Mouse (Mus musculus) retina, embryonic 14.5 days (tissue): ENCODE data around the gene Exoc4.
A peak's percentile ranks its signal among the peaks of the same experiment; 100 is the strongest.

Experiments
- DNase-seq: peaks from one replicate; pipeline ENCODE4 v3.0.0-alpha.2; 2015; ENCODE audit warnings: low spot score

The Exoc4 gene

DNA sequence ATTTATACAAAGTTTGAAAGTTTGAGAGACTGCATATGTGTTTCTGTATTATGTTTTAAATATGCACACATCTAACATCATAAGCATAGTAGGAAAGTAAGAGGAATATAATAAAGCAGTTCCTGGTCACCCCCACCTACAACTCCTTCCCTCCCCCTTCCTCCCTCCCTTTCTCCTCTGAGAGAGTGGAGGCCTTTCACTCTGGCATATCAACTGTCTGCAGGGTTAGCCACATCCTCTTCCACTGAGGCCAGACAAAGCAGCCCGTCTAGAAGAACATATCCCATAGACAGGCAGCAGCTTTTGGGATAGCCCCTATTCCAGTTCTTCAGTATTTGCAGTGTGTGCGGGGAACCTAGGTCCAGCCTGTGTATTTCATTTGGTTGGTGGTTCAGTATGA lies 382.2 kb downstream of the Exoc4 start:
- no peak for DNase-seq

DNA sequence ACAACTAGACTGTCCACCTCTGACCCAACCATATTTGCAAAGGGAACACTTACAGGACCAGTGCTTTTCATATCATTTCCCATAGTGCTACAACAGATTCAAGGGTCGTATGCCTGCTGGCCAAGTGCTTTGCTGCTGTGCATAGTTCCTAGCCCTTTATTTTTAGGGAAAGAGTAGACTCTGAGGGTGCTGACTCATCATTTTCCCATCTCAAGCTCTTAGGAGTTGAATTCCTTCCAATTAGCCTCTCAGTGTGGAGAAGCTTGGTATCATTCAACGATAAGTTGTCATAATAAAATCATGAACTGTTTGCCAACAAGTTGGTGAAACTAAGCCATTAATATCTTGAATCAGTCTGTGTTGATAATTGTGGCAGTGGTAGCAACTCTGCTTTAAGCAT lies 388.3 kb downstream of the Exoc4 start:
- DNase-seq: no peak

DNA sequence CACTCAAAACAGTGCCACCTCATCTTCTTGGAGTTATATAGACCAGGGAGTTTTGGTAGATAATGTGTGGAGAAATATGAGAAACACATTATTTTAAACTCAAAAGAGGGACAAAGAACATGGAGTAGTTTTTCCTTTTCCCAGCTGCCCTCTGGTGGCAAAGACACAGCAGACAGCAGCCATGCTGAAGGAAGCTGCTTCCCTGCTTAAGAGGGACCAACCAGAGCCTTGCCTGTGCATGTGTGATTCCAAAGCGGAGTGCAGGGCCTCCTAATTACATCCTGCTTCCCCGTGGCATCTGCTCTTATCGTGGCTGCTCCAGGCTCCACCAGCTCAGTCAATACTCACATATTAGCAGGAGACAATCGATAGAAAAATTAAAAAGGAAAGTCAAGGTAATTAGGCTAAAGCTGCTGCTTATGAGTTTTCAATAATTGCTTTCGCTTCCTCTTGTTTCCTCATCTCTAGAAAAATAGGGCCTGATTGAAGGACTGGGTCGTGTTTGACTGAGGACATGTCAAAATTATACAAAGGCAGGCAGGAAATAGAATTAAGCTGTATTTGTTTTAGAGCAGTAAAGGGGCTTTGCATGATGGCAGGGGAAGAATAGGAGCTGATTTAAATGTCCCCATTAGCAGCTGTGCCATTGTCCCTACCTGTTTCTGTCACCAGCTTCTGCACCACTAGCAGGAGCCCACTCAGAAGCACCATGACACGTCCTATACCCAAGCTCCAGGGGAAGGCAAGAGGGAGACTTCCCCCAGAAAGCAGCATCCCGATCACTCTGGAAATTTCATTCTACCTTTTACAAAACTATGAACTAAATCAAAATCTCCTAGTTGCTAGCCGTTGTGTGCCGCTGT lies 433.1 kb downstream of the Exoc4 start:
- peak; percentile 75 for DNase-seq

DNA sequence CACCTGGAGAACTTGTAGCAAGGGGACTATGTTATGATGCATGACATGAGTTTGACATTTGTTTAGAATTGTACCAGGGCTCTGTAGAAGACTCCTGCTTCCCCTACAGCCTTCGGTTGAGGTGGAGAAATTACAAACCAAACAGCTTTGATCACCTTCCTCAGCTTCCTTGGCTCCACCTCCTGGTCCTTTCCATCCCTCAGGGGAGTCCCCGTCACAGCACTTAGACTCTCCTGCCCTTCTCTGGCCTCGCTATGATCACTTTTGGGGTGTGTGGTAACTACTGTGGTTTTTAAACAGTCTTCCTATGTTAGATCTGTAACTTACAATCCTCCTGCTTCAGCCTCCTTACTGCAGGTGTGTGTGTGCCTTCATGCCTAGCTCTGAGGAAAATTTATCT lies 434.6 kb downstream of the Exoc4 start:
- no peak for DNase-seq

DNA sequence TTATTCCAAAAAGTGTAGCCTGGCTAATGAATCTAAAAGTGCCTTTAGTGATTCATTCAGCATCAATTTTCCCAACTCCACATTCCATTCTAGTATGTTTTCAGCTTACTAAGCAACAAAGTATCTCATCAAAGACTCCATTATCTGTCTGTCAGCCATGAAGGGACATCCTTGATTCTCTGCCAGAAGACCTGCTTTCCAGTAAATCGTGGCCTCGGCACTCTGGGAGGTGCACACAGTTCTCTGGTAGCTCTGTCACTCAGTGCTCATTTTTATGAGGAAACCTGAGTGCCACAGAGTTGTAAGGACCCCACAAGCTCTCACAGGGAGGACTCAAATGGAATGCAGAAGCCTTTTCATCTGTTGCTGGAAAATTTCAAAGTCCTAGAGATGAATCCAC lies 436.4 kb downstream of the Exoc4 start:
- DNase-seq: no peak

DNA sequence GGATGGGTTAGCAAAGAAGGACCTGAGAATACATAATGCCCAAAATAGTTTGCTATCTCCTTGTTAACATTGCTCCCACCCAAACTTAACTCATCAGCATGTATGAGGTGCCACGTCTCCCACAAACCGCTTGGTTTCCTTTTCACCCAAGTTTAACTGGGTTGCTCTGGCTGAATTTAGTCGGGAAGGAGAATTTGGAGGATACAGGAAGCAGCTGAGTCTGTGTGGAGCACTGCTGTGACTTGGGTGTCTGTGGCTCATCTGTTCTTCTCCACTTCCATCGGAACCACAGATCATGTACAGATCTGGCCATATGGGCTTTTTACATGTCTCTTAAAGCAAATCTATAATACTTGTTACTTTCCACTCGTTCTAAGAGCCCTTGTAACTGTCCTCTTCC lies 441.7 kb downstream of the Exoc4 start:
- no peak for DNase-seq

DNA sequence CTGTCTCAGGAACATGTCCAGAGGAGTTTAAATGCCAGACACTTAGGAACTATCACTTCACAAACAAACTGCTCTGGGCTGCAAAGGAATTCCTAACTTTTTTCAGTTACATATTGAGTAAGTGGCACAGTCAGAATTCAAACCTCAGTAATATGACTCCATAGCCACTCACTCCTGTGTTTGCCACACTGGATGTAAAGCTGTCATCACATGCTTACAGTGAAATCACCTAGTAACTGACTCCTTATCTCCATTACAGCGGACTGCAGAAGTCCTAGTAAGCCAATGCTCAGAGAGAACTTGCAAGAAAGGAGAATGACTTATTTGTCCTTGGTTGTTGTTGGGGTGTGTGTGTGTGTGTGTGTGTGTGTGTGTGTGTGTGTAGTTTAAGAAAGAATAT lies 448.1 kb downstream of the Exoc4 start:
- DNase-seq: no peak

DNA sequence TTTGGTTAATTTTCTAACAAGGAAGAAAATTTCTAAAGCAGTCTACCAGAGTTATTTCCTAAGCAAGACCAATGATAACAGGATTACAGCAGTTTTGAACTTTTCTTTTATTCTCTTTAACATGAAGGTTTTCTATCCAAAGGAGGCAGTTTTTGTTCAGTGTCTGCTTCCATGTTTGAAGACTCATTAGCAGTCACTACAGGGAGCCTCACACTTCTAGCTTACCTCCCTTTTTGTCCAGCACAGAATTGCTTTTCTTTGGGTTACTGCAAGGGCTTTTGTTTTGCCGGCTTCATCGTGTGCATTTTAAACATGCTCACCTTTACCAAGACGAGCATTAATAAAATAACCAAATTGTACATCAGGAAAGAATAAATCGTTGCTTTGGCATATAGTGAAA lies 460.0 kb downstream of the Exoc4 start:
- no peak for DNase-seq

DNA sequence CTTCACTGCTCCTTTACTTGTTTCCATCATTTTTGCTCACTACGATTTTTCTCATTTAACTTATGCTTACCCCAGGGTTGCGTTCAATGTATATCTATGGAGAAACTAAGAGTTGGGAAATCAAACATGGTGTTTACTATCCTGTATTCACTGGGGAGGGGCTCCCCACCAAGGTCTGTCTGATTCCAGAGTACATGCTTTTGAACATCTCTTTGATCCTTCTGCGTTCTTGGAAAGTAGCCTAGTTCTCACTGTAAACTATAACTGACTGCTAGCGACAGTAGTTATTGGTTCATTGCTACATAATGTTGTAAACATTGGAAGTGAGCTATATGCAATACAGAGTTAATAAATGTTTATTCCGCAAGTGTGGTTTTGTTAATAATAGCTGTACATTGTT lies 460.5 kb downstream of the Exoc4 start:
- no peak for DNase-seq

DNA sequence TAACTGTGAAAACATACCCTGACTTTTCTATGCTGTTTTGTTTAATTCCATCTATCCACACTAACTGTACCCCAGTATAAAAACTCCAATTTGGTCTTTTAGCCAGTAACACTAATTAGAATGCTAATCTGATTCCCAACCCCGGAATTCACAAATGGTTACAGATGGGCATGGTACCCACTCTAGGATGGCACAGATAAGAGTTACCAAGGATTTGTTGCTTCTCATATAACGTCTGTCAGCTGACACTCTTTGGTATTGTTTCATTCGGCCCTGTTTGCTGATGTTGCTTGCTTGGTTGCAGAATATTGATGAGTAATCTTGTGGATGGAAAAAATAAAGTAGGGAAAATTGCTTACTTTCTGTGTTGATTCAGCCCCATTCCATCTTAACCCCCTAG lies 462.9 kb downstream of the Exoc4 start:
- DNase-seq: no peak

DNA sequence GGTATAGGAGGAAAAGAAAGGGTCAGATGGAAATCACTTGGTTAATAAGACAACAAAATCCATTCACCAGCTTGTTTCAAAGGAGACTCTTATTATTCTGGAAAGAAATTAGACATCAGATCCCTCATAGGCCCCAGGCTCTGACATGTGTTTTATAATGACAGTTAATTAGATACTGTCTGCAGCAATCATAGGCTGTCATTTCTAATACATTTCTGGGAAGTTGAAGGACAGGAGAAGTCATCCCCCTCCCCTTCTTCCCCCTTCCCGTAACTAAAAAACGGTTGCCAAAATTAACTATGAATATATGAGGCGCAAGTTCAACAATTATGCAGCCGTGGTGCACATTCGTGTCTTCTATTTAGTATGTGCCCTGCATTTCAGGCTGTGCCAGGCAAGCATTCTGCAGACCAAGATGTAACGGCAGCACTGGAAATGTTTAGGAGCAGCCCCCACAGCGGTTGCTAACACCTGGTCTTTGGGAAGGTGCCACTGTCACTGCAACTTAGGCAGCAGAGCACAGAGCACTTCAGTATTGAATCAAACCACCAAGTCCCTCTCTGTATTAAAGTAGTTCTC lies 463.7 kb downstream of the Exoc4 start:
- DNase-seq: peak; percentile 64

DNA sequence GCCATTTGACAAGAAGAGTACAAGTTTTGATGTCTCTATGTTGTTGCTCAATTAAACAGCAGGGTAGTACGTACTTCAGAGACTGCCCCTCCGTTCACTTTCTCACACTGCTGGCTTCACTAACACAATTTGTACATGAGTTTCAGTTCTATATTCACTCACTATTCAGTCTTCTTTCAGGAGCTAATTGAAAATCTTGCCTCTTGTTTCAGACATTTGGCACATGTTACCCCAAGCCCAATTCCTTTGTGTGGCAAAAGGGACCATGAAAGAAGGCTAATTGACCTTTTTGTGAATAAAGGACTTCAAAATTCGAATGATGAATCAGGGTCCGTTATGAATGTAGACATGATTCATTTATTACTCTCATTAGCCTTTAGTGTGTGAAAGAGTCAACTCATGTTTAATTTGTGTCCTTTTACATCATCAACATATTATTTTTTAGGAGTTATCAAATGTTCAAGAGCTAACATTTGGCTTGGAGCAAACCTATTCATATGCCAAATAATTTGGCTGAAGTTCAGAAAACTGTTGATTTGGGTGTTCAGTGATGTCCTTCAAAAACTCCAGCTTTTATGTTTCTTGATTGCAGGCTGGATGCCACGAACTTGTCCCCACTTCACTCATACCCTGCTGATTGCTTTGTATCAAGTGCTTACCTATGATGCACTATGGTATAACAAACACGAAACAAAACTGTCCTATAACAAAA lies 467.5 kb downstream of the Exoc4 start:
- DNase-seq: no peak

DNA sequence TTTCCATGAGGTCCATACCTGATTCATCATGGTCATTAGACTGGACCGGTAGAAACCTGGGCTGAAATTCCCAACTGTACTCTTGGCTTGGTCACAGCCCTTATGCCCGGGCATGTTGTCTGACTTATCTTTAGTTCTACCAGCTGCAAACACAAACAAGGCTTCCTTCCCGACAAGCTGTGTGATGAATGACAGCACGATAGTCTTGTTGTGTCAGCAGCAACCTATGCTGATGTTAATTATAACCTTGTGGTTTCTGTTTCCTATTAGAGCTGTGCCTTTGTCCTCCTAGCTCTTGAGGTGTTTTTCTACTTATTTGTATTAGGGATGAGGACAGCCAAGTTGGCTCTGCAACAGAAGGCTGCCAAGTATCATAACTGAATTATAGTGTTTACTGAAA lies 472.3 kb downstream of the Exoc4 start:
- DNase-seq: no peak

DNA sequence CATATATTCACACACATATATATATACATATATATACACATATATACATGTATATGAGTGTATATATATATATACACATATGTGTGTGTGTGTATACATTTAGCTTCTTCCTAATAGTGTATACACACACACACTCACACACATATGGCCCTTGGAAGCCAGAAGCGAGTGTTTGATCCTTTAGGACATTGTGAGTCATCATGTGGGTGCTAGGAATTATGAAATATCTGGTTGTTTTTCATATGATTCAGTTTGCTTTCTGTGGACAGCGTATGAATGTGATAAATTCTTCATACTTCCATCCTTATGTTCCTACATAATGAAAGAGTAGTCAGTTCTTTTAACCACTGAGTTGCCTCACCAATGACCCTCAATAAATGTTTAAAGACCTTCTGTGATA lies 473.9 kb downstream of the Exoc4 start:
- DNase-seq: no peak

DNA sequence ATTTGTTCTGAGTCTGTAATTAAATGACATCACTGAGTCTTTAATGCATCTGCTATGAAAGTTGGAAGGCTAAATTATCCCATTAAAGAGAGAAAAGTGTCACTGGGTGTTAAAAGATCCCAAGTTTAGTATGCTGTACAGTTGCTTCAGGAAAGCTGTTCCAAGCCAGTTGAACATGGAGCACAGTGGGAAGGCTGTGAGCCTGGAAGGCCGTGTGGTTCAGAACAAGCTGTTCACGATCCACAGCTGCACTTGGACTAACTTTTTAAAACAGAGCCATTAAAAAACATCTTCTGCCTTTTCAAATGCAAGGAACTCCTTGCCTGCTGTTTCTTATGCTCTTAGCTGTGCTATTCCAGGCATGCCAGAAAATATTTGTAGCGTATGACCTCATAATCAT lies 475.7 kb downstream of the Exoc4 start:
- DNase-seq: no peak

DNA sequence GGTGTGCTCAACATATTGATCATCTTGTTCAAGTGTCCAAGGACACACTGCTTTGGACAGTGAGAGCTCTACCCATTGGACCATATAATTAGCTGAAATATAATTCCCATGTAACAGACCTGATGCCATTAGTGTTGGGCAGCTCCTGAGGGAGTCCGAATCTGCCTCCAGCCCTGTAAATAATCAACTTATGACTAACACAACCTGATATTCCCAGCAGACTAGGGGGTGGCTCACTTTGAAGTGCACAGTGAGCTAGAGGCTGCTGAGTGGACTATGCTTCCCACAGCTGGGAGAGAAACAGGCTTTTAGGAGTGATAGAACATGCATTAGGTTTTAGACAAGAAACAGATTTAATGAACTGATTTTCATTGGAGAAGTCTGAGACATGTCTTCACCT lies 478.4 kb downstream of the Exoc4 start:
- peak; percentile 17 for DNase-seq

DNA sequence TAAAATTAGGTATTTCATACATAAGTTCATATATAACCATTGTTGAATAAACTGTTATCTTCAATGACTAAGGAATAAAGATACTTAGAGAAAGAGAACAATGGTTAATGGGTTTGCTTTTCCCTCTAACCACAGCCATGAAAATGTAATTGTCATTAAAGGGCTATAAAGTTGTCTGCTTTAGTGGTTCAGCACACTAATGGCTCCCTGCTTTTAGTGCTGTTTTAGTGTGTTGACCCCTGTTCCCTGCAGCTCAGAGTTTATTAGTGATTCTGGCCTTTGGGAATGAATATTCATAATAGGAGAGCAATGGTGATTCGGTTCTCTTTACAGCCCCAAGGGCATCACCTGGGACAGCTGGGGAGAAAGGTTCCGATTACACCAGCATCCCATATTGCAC lies 483.3 kb downstream of the Exoc4 start:
- DNase-seq: no peak

DNA sequence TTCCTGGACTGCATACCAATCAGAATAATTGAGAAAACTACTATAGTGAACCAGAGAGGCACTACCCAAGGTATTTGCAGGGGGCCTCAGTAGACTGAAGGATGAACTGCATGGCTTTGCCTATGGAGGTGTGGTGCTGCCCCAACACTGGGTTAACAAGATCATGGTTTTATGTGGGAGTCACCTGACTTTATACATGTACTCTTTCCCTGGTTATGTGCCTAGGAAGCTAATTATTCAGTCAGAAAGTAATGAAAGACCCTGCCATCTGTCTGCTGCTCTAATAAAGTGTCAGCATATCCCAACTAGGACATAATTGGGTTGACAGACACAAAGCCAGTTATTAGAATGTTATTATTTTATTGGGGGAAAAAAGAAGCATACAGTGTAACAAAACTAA lies 484.7 kb downstream of the Exoc4 start:
- DNase-seq: no peak

DNA sequence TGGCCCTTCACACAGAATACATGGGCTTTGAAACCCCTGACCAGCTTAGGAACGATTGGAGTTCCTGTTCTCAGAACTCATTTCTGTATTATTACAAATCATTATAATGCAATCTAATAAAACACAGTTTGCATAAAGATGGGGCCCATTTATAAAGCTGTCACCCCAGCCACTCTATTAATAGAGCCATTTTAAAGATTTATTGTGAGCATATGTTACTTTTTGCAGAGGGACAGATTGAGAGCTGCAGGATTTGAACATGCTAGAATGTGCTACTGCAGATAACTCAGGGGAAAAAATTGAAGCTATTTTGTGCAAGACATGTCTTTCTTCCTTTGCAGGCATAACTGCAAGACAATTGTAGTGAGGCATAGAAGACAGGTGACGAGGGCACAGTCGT lies 485.1 kb downstream of the Exoc4 start:
- no peak for DNase-seq

DNA sequence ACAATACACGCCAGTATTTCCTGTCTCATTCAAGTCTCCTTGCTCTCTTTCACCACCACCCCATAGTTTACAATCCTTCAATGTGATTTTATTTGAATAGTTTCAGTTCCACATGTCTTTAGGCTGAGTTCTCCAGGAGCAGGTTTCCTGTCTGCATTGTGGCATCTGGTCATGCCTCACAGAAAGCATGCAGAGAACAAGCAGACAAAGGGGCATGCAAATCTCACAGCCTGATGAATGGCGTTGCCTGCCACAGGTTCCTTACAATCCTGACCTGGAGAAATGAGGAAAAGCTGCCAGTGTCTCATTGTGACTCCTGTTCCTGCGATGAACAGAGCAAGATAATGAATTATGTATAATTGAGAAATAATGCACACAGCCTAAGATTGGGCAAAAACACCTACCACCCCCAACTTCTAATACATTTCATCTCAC lies 490.0 kb downstream of the Exoc4 start:
- DNase-seq: peak; percentile 37

DNA sequence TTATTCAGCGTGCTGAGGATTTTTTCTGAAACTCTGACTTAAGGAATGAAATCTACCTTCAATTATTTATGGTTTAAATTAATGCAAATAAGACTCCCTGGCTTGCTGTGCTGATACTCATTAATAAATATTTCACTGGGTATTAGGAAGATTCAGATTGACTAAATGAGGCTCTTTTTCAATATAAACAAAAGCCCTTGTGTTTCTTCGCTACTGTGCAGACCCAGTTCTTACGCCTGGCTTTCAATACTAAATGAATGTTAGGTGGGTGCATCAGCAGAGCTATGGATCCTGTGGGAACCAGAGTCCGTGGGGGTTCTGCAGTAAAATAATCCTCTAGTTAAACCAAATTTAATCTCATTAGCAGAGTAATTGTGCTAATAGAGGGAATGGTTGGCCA lies 490.4 kb downstream of the Exoc4 start:
- peak; percentile 37 for DNase-seq

DNA sequence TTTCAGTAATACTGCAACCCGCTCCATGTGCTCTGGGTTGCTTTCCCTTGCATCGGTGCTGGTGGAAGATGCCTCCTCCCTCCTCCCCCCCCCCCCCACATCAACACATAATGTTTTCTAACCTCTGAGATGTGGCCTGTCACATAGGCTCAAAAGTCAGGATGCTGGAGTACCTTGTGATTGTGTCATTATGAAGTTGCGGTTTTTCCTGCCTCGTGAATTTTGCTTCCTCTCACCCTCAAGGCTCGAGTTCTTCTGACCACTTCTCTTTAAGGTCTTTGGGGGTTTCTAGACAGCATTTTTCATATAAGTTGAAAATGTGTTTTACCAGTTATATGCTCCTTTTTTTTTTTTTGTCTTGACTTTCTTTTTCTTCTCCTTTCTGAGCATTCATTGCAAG lies 507.1 kb downstream of the Exoc4 start:
- no peak for DNase-seq

DNA sequence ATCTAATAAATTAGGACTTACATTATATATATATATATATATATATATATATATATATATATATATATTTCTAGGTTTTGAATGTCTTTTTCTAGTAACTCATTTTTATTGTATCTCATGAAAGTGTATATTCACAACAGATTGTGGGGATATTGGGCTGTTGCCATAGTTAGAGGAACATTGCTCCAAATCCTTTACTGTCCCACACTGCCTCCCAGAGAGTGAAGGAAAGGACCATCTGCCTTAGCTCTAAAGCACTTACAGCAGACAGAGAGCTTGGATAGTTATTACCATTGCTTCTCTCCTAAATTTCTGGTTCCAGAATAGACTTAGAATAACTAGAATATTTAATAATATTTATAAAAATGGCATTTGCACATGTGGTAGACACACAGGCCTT lies 512.7 kb downstream of the Exoc4 start:
- no peak for DNase-seq
